Mouse (Mus musculus): Measurements from ENCODE around the gene Cbarp. TPM values are rescaled to one million over a fixed set of nuclear protein-coding genes. Genes with fewer than 3 reads are reported as not detected.
"Not testable (repeated sequence)": the region's sequence is repeated elsewhere in the genome, so short reads cannot be mapped to it uniquely, and the experiment has no call there.

Gene Cbarp
- total RNA-seq, 2 experiments from 2014 or later: 129 to 266 TPM

GRCm38 (mm10) chr10:80171252-80171651 lies 30.6 kb upstream of the Cbarp start:
- DNase-seq (ENCODE audit: low spot score in 2 of 2): no peak

DNA sequence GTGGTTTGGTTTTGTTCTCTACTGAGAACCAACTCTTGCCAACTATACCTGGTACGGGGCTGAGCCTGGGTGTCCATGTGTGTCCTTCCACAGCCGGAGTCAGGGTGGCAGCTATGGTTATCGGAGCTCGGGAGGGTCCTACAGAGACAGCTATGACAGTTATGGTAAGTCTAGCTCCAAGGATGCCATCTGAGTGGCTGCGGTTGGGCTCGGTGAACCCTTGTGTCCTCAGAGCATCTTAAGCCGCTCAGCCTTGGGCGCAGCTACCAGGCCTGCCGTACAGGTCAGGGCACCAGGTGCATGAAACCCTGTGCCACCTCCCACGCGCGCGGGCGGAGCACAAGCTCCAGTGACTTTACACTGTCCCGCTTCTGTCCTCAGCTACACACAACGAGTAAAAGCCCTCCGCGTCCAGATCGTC lies 30.0 kb upstream of the Cbarp start:
- DNase-seq (ENCODE audit: low spot score in 2 of 2): peak in 1 of 2 experiments; percentile 25

GRCm38 (mm10) chr10:80170052-80170451 lies 29.4 kb upstream of the Cbarp start:
- peak; percentile 8 to 34 for DNase-seq (ENCODE audit: low spot score in 2 of 2)

DNA sequence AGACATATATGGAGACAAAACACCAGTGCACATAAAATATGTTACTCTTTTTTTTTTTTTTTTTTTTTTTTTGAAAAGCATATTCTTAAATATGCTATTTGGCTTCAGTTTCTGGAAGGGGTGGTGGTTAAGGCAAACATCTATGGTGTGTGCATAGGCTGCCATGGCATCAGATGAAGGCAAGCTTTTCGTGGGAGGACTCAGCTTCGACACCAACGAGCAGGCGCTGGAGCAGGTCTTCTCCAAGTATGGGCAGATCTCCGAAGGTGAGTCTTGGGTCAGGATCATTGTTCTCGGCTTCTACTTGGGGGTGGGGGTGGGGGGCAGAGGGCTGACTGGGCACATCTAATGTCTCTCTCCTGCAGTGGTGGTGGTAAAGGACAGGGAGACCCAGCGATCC lies 29.0 kb upstream of the Cbarp start:
- DNase-seq (ENCODE audit: low spot score in 2 of 2): no peak

DNA sequence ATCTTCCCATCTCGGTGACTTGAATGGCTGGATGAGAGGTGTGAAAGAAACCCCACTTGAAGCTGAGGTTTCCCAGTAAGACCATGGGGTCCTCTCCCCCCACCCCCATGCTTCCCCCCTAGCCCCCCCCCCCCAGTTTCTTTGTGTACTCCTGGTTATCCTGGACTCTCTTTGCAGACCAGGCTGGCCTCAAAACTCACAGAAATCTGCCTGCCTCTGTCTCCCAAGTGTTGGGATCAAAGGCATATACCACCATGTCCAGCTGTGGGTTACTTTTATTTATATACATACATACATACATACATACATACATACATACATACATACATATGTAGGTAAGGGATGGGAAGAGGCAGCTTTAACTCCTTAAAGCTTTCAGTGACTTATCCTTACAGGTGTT lies 28.4 kb upstream of the Cbarp start:
- no peak for DNase-seq (ENCODE audit: low spot score in 2 of 2)

GRCm38 (mm10) chr10:80168038-80168661 lies 27.5 kb upstream of the Cbarp start:
- peak; percentile 94 to 96 for DNase-seq (ENCODE audit: low spot score in 2 of 2)

DNA sequence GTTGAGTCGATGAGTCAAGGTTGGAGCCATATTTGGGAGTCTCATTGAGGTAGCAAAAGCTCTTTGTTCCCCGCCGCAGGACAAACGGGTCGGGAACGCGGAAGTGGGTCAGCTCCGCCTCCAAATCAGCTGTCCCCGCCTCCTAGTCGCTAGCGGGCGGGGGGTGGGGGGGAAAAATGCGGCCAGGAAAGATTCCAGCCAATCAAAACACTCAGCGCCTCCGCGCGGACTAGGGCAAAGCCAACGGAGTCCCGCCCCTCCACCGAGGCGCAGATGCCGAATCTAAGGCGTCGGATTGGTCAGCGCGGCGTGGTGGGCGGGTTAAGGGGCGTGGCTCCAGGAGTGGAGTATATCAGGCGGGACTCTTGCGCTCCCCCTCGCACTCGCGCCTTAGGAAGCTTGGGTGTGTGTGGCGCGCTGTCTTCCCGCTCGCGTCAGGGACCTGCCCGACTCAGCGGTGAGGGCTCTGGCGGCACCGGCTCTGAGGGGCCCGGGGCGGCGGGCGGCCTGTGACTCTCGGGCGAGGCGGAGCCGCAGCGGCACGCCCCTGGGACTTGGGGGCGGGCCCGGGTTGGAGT lies 26.9 kb upstream of the Cbarp start:
- DNase-seq (ENCODE audit: low spot score in 2 of 2): peak; percentile 97 to 98

DNA sequence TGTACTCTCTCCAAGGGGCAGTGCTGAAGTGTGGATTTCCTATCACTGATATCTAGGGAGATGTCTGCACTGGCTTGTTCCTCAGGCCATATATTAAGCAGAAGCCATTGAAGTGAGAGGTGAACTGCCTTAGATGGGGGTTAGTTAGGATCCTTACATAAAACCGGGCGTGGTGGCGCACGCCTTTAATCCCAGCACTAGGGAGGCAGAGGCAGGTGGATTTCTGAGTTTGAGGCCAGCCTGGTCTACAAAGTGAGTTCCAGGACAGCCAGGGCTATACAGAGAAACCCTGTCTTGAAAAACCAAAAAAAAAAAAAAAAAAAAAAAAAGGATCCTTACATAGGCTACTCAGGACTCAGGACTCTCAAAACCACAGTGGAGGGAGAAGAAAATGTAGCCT lies 25.5 kb upstream of the Cbarp start:
- DNase-seq (ENCODE audit: low spot score in 2 of 2): not testable (repeated sequence)

GRCm38 (mm10) chr10:80165392-80166128 lies 24.9 kb upstream of the Cbarp start, which contains the start of gene Cirbp:
TSS of gene Cirbp (plus strand) at chr10:80165985.
- DNase-seq (ENCODE audit: low spot score in 2 of 2): peak; percentile 50 to 54

GRCm38 (mm10) chr10:80164998-80165344 lies 24.3 kb upstream of the Cbarp start:
- peak; percentile 93 to 96 for DNase-seq (ENCODE audit: low spot score in 2 of 2)

DNA sequence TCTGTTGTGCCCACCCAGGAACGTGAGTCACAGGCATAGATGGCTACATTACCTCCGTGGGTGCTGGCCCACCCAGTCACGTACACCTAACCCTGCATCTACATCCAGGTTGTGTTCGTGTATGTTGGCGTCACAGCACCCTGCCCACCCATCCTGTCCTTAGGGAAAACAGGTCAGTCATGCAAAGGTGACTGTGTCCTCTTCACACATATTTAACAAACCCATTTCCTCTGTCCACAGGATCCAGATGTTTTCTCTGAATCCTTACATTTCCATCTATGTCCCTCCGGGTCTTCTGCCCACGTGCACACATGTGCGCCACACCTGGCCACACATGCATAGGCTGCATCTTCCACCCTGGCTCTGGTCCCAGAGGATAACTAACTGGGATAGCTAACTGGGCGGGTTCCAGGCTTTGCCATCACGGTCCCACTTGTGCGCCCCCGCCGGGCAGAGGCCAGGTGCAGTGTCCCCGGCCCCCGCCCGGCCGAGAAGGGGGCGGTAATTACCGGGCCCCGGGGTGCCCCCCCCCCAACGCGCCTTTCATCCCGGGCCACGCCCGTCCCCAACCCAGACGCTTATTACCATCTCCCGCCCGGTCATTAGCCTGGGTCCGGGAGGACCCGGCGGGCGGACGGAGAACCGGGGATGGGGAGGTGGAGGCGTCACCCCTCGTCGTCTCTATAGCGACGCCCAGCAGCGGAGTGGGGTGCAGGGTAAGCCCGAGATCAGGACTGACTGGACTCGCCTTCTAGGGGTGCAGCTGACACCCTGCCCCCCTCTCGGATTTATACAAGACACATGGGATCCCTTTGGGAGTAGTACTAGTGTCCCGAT lies 23.7 kb upstream of the Cbarp start:
- peak; percentile 53 to 60 for DNase-seq (ENCODE audit: low spot score in 2 of 2)

DNA sequence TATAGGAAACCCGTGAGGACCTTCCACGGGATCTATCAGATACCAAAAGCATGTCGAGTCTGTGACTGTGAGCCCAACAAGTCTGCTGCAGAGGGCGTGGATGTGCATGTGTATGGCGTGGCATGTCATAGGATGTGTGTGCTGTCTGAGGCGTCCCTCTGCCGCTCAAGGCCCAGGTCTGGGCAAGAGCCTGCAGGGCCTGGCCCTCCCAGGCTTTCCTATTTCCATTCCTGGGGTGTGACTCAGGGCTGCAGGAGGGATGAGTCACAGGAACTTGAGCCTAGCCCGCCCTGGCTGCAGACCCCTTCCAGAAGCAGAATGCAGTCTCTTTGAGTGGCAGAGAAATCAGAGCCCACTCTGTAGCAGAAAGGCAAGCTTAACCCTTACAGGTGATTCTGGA lies 23.1 kb upstream of the Cbarp start:
- DNase-seq (ENCODE audit: low spot score in 2 of 2): peak in 1 of 2 experiments; percentile 52

GRCm38 (mm10) chr10:80162716-80163299 lies 22.2 kb upstream of the Cbarp start:
- peak in 1 of 2 experiments; percentile 4 for DNase-seq (ENCODE audit: low spot score in 2 of 2)

DNA sequence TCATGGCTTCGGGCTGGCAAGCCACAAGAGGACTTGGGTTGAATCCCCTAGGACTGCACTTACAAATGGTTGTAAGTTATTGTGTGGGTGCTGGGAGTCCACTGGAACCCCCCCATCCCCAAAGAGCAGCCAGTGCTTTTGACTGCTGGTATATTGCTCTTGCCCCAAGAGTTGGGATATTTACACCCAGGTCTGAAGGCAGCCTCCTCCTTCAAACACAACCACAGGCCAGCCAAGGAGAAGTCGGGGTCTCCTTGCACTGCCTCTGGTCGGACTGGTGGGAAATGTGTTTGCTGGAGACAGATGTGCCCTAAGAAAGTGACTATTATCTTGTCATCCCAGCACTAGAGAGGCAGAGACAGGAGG lies 21.6 kb upstream of the Cbarp start:
- DNase-seq (ENCODE audit: low spot score in 2 of 2): no peak

DNA sequence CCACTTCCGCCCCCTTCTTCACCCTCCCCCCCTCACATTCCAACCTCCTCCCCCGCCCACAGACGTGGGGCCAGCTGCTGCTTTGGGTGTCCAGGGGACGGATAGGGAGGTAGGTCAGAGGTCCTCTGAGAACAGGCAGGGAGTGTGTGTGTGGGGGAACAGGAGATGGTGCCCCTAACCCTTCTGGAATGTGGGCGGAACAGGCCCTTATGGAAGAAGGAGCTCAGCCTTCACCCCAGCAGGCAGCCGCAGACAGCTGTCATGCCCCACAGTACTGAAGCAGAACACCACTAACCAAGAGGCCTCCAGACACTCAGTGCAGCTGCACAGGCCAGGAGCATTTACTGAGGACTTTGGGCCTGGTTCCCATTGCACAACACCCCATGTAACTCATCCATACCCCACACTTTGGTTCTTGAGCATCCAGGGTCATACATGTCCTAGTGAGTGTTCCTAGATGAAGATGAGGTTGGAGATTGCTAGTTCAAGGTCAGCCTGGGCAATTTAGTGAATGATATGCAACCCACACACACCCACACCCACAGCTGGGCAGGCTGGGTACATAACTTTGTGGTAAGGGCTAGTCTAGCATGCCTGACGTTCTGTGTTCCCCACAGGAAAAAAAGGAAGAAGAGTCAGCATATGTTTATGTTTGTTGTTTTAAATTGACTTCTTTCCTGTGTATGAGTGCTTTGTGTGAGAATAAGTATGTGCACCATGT lies 21.0 kb upstream of the Cbarp start:
- peak in 1 of 2 experiments; percentile 27 for DNase-seq (ENCODE audit: low spot score in 2 of 2)

DNA sequence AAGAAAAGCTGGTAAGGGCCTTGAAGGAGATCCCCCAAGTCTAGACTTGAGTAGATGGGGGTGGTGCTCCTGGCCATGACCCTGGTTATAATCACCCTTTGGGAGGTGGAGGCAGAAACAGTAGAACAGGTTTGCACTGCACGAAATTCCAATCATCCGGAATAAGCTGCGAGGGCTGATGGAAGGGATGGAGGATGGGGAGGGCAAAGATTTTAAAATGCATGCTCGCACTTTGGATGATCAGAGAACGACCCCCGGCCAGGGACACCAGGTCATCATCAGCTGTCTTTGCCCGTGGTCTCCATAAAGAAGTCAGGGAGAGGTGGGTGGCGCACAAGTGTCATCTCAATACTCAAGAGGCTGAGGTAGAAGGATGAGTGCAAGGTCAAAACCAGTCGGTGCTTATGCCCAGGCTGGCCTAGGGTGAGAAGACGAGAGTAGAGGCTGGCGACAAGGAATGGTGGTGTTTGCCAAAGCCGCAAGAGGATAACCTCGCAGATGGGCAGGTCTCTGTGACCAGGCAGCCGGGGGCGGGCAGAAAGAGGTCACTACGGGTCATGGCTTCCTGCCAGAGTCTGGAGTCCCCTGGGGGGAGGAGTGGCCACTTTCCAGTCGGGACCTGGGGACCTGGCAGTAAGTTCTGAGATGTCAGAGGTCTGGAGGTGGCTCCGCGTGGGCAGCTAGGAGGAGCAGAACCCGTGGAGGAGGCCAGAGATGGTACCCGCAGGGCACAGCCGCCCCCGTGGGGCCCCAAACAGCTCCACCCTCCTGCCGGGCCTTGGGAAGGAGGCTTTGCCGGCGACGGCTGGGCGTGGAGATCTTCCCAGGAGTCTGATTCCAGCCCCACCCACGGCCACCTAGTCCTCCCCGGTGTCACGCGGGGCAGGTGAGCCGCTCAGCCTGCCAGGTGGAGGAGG lies 20.1 kb upstream of the Cbarp start:
- peak; percentile 89 to 90 for DNase-seq (ENCODE audit: low spot score in 2 of 2)

- DNase-seq (ENCODE audit: low spot score in 2 of 2): peak; percentile 96 to 98
Measured at GRCm38 (mm10) chr10:80159561-80160454, 19.2 kb upstream of the Cbarp start.

GRCm38 (mm10) chr10:80159021-80159560 lies 18.5 kb upstream of the Cbarp start:
- peak in 1 of 2 experiments; percentile 57 for DNase-seq (ENCODE audit: low spot score in 2 of 2)

All from adrenal gland, adult 18-20 months (tissue).